Mouse (Mus musculus) E14TG2a.4 (cell line): ENCODE measurements at regions not wholly inside any gene's neighbourhood (a gene's known extent, or its start where the extent isn't known, plus 50 kb on each side); places are given as distances from the start of the nearest gene placed in this dataset.

Experiments
- CTCF ChIP-seq: conservative IDR thresholded peaks from 2 replicates; pipeline ENCODE4 v1.5.1; 2014; ENCODE audit warnings: low read length
- POU5F1 ChIP-seq: IDR thresholded peaks from 2 replicates; pipeline ENCODE4 v1.6.1; 2014; ENCODE audit warnings: low read length, borderline replicate concordance

GRCm38 (mm10) chr6:10424636-10425035, 1476.4 kb downstream of the Nxph1 start:
- no peak for TF ChIP-seq CTCF
- TF ChIP-seq POU5F1: no peak
